Mouse (Mus musculus) gastrocnemius, postnatal 10 days (tissue): ENCODE data around the gene Gtf3c5. TPM values are rescaled to one million over a fixed set of nuclear protein-coding genes. Genes with fewer than 3 reads are reported as not detected.

Experiments
- microRNA-seq, 2 experiments: library from miRNA; unstranded; fragments of <30 nt; microRNA quantifications; one replicate each; pipeline ENCODE4 v1.2.0; 2021
- total RNA-seq, 2 experiments: library from RNA; stranded (reverse); gene quantifications; 2 replicates each; pipeline ENCODE4 v1.2.3; 2021

Gene Gtf3c5
- total RNA-seq, 2 experiments from 2014 or later = 9.1 to 10.2 TPM

Small RNA genes lying within 50 kb of the gene (microRNA-seq; reads per million reads assigned to microRNA genes)
- gene Gm22824 = 0 reads per million in 2 experiments

Other genes with a start within 250 kb of the Gtf3c5 start
- 1 to 10 TPM; 3.0 to 4.7 TPM for gene Ppp1r26, start 137.0 kb downstream of the Gtf3c5 start, total RNA-seq
- under 1 TPM in 1 of 2 experiments, not detected in 1; 0.34 TPM for gene 1700007K13Rik, start 117.4 kb downstream of the Gtf3c5 start, total RNA-seq
- gene Mrps2, start 115.7 kb downstream of the Gtf3c5 start, total RNA-seq = 10 to 100 TPM; 28.3 to 31.5 TPM
- gene Gbgt1, start 86.9 kb downstream of the Gtf3c5 start, total RNA-seq = 1 to 10 TPM; 1.9 to 3.5 TPM
- 1 to 10 TPM in 1 of 2 experiments, not detected in 1; 2.0 TPM for gene Gm10134, start 77.7 kb downstream of the Gtf3c5 start, total RNA-seq
- 10 to 100 TPM; 33.1 to 43.9 TPM for gene Ralgds, start 70.6 kb downstream of the Gtf3c5 start, total RNA-seq
- not detected for gene Cel, start 20.3 kb downstream of the Gtf3c5 start, total RNA-seq
- under 1 TPM in 1 of 2 experiments, not detected in 1; 0.79 TPM for gene Gfi1b, start 38.2 kb upstream of the Gtf3c5 start, total RNA-seq
- 10 to 100 TPM; 15.6 to 19.2 TPM for gene Tsc1, start 57.5 kb upstream of the Gtf3c5 start, total RNA-seq
- not detected for gene Spaca9, start 116.0 kb upstream of the Gtf3c5 start, total RNA-seq
- gene Ak8, start 116.4 kb upstream of the Gtf3c5 start, total RNA-seq = not detected